17 mouse cellular contexts compared by ENCODE assay signal in the genomic region with DNA sequence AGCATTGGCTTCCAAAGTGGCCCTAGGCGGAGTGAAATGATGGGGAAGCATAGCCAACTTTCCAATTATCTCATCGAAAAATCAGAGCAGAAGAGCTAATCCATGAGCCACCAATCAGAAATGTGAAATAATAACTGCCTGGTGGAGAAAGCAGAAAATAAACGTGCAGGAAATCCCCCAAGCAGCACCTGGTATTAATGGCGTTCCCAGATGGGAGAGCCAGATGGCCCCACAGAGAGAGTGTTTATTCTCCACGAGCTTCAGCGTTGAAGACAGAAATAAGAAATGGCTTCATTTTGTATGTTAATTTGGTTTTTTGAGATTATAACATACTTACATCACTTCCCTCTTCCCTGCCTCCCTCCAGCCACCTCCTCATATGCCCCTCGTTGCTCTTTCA. TPM values are rescaled to one million over a fixed set of nuclear protein-coding genes. Genes with fewer than 3 reads are reported as not detected.
DNase-seq lines count a peak whose midpoint lies in the region; ATAC-seq and TF ChIP-seq lines count a peak whose summit lies in the region.
"Had no signal": no experiment of that assay in that cellular context is flagged by ENCODE, and none has a peak within 500 bp of the region (broad histone marks: within the 10 kb centered on the region; RNA-seq: fewer than 3 reads in every experiment).

No protein-coding gene starts in this region.

- H3K4me3 ChIP-seq in hindbrain, postnatal 0 days (ENCODE audit: low read length): no peak overlapping the region
- H3K4me3 ChIP-seq in hindbrain, embryonic 11.5 days (ENCODE audit: low read depth, low read length): no peak overlapping the region
- H3K4me3 ChIP-seq: embryonic facial prominence, embryonic 13.5 days; limb, embryonic 13.5 days; midbrain, embryonic 13.5 days had no signal

- H3K9me3 ChIP-seq in hindbrain, postnatal 0 days (ENCODE audit: low read length): no peaks in the 10 kb centered on the region
- H3K9me3 ChIP-seq in hindbrain, embryonic 11.5 days (ENCODE audit: control insufficient read depth, low read length): no peaks in the 10 kb centered on the region
- H3K9me3 ChIP-seq: embryonic facial prominence, embryonic 13.5 days; limb, embryonic 13.5 days; midbrain, embryonic 13.5 days had no signal

- no peak overlapping the region; the same call in 1 of the 2 replicates for H3K27ac ChIP-seq in hindbrain, postnatal 0 days
- H3K27ac ChIP-seq in hindbrain, embryonic 11.5 days (ENCODE audit: low read depth, low read length): no peak overlapping the region
- H3K27ac ChIP-seq: embryonic facial prominence, embryonic 13.5 days; limb, embryonic 13.5 days; midbrain, embryonic 13.5 days had no signal

- no peaks in the 10 kb centered on the region for H3K27me3 ChIP-seq in hindbrain, postnatal 0 days (ENCODE audit: insufficient read depth, low read length)
- no peaks in the 10 kb centered on the region for H3K27me3 ChIP-seq in hindbrain, embryonic 11.5 days (ENCODE audit: control insufficient read depth, insufficient read depth, low read length)
- H3K27me3 ChIP-seq: embryonic facial prominence, embryonic 13.5 days; limb, embryonic 13.5 days; midbrain, embryonic 13.5 days had no signal

- H3K9ac ChIP-seq in hindbrain, postnatal 0 days (replicated peaks; ENCODE audit: low read length): no peak overlapping the region
- no peak overlapping the region for H3K9ac ChIP-seq in hindbrain, embryonic 11.5 days (ENCODE audit: low read depth, low read length)
- H3K9ac ChIP-seq: embryonic facial prominence, embryonic 13.5 days; limb, embryonic 13.5 days; midbrain, embryonic 13.5 days had no signal

- H3K36me3 ChIP-seq in hindbrain, postnatal 0 days (ENCODE audit: insufficient read depth, low read length): no peaks in the 10 kb centered on the region
- H3K36me3 ChIP-seq in hindbrain, embryonic 11.5 days (ENCODE audit: control insufficient read depth, insufficient read depth, low read length): no peaks in the 10 kb centered on the region
- H3K36me3 ChIP-seq: embryonic facial prominence, embryonic 13.5 days; limb, embryonic 13.5 days; midbrain, embryonic 13.5 days had no signal

- no peak for ATAC-seq in hindbrain, postnatal 0 days
- ATAC-seq in hindbrain, embryonic 11.5 days (ENCODE audit: low FRiP score): no peak
- ATAC-seq in megakaryocyte-erythroid progenitor cell, adult 5-6 weeks (replicated peaks; ENCODE audit: low FRiP score, low TSS enrichment, poor library complexity, severe bottlenecking): no peak
- ATAC-seq: midbrain, embryonic 13.5 days; Patski had no signal

- H3K4me2 ChIP-seq in hindbrain, postnatal 0 days (ENCODE audit: low read depth, low read length): no peak overlapping the region
- H3K4me2 ChIP-seq in hindbrain, embryonic 11.5 days (replicated peaks; ENCODE audit: low read depth, low read length): no peak overlapping the region
- H3K4me2 ChIP-seq: embryonic facial prominence, embryonic 13.5 days; limb, embryonic 13.5 days; midbrain, embryonic 13.5 days had no signal

- no peaks in the 10 kb centered on the region for H3K4me1 ChIP-seq in hindbrain, postnatal 0 days (ENCODE audit: insufficient read depth, low read length)
- H3K4me1 ChIP-seq in hindbrain, embryonic 11.5 days (replicated peaks; ENCODE audit: control insufficient read depth, insufficient read depth, low read length): no peaks in the 10 kb centered on the region
- H3K4me1 ChIP-seq: embryonic facial prominence, embryonic 13.5 days; midbrain, embryonic 13.5 days had no signal

- no peak for TF ChIP-seq CTCF in hindbrain, postnatal 0 days (IDR thresholded peaks at IDR 0.05; ENCODE audit: low read depth)

- DNase-seq in hindbrain, postnatal 0 days (ENCODE audit: low spot score): peak; percentile 50
- DNase-seq in hindbrain, embryonic 11.5 days (ENCODE audit: low spot score): no peak
- DNase-seq in cerebellum, adult 9-11 months: peak; percentile 69
- peak; percentile 74 for DNase-seq in layer of hippocampus, adult 9-10 months (ENCODE audit: low spot score)
- DNase-seq in right cerebral cortex, postnatal 36 days (ENCODE audit: low spot score in 2 of 2): peak; percentile 11 to 49
- DNase-seq in spleen, adult 18-20 months: no peak
- DNase-seq in testis, postnatal 14 days (ENCODE audit: low spot score): no peak
- DNase-seq: adrenal gland, postnatal 25 days; gastrocnemius, postnatal 36 days; heart, postnatal 4 days; kidney, adult 2 months had no signal

- 50% methylated on average over 7 of the region's 7 CpGs for WGBS in hindbrain, postnatal 0 days
- 85% methylated on average over 7 of the region's 7 CpGs for WGBS in hindbrain, embryonic 11.5 days

RNA-seq across cellular contexts. Expression of a gene that starts 13.7 kb away (rescaled TPM):
- total RNA-seq in hindbrain, postnatal 0 days (2014; rRNA removed): not detected in 2 replicates
- 0.08 TPM in 1 of 2 replicates, not detected in the other for polyA plus RNA-seq in hindbrain, postnatal 0 days (2015; fragmentation: Nextera tagmentation; extraction: Ambion mirVana)
- 0.11 TPM in 1 of 2 replicates, not detected in the other for polyA plus RNA-seq in hindbrain, embryonic 11.5 days (2014; fragmentation: Nextera tagmentation; extraction: Ambion mirVana)
- total RNA-seq in megakaryocyte-erythroid progenitor cell, adult 5-6 weeks (2014; fragmentation: Nextera tagmentation): not detected in 2 replicates
- total RNA-seq in megakaryocyte-erythroid progenitor cell, adult 5-6 weeks (2017): not detected in 2 replicates
- total RNA-seq: gastrocnemius, postnatal 36 days had no signal
- polyA plus RNA-seq: lung, embryonic 16.5 days; midbrain, embryonic 13.5 days had no signal

Comparison
In these comparisons a context has a peak if more than half of its experiments do, and no peak if none do; other contexts are left out.
1. DNase-seq: peak in hindbrain, postnatal 0 days (single experiment), cerebellum, adult 9-11 months (single experiment), layer of hippocampus, adult 9-10 months (single experiment) and right cerebral cortex, postnatal 36 days (2 of 2); none in hindbrain, embryonic 11.5 days (single experiment), spleen, adult 18-20 months (0 of 2) and testis, postnatal 14 days (single experiment).